Mouse (Mus musculus): ENCODE data around the gene Map2k2. TPM values are rescaled to one million over a fixed set of nuclear protein-coding genes. Genes with fewer than 3 reads are reported as not detected.
A peak's percentile ranks its signal among the peaks of the same experiment; 100 is the strongest.

Gene Map2k2
- polyA plus RNA-seq, 2 experiments, result 60.3 to 90.0 TPM

GRCm38 (mm10) chr10:81122889-81123288 is 17.2 kb downstream of the Map2k2 start:
- Histone ChIP-seq H3K27ac (no peak overlapping the region), H3K4me3 (ENCODE audit: insufficient read depth in 1 of 2, low read depth in 2 of 2, low read length in 2 of 2) (no peak overlapping the region), H3K4me1 (replicated peaks; ENCODE audit: control insufficient read depth in 2 of 2, insufficient read depth in 2 of 2, low read length in 1 of 2) (peaks cover 2 to 6% of the 10 kb centered on the region in 2 experiments; a peak in 3 of 4 replicates), H3K36me3 (replicated peaks; ENCODE audit: control insufficient read depth, insufficient read depth, low read depth) (peaks cover 45% of the 10 kb centered on the region), H3K9ac (replicated peaks) (no peak overlapping the region), H3K4me2 (ENCODE audit: low read depth) (no peak overlapping the region), H3K9me3 (ENCODE audit: control insufficient read depth, low read length) (no peaks in the 10 kb centered on the region), H3K27me3 (ENCODE audit: control insufficient read depth, insufficient read depth, low read length) (no peaks in the 10 kb centered on the region)
- peak; percentile 38; the same call in 1 of the 2 replicates for ATAC-seq (ENCODE audit: insufficient read depth)
- no peak for DNase-seq (ENCODE audit: low read depth in 3 of 3, low spot score in 3 of 3)
- WGBS (ENCODE audit: insufficient replicate concordance), result 52% methylated on average over 2 of the region's 2 CpGs
- no peak for TF ChIP-seq EP300 (IDR thresholded peaks at IDR 0.05; ENCODE audit: low read depth)
- no peak for TF ChIP-seq CTCF (IDR thresholded peaks at IDR 0.05; ENCODE audit: low read depth)

- Histone ChIP-seq H3K9ac (replicated peaks) (no peak overlapping the region), H3K36me3 (replicated peaks; ENCODE audit: control insufficient read depth, insufficient read depth, low read depth) (peaks cover 42% of the 10 kb centered on the region), H3K9me3 (ENCODE audit: control insufficient read depth, low read length) (no peaks in the 10 kb centered on the region), H3K27me3 (ENCODE audit: control insufficient read depth, insufficient read depth, low read length) (no peaks in the 10 kb centered on the region), H3K4me3 (ENCODE audit: insufficient read depth in 1 of 2, low read depth in 2 of 2, low read length in 2 of 2) (no peak overlapping the region), H3K4me2 (ENCODE audit: low read depth) (no peak overlapping the region), H3K27ac (no peak overlapping the region), H3K4me1 (replicated peaks; ENCODE audit: control insufficient read depth in 2 of 2, insufficient read depth in 2 of 2, low read length in 1 of 2) (peaks cover 2 to 11% of the 10 kb centered on the region in 2 experiments)
- no peak for DNase-seq (ENCODE audit: low read depth in 3 of 3, low spot score in 3 of 3)
- WGBS (ENCODE audit: insufficient replicate concordance), result 73% methylated on average over 11 of the region's 11 CpGs
- TF ChIP-seq CTCF (IDR thresholded peaks at IDR 0.05; ENCODE audit: low read depth) (no peak), EP300 (IDR thresholded peaks at IDR 0.05; ENCODE audit: low read depth) (no peak)
- no peak for ATAC-seq (ENCODE audit: insufficient read depth)
Observed at GRCm38 (mm10) chr10:81123500-81123899, 17.8 kb downstream of the Map2k2 start.

GRCm38 (mm10) chr10:81134181-81134587 is 28.5 kb downstream of the Map2k2 start:
- peaks cover 20 to 27% of the 10 kb centered on the region in 2 experiments for H3K4me1 ChIP-seq (replicated peaks; ENCODE audit: control insufficient read depth in 2 of 2, insufficient read depth in 2 of 2, low read length in 1 of 2)
- H3K27me3 ChIP-seq (ENCODE audit: control insufficient read depth, insufficient read depth, low read length), result no peaks in the 10 kb centered on the region
- H3K4me3 ChIP-seq (ENCODE audit: insufficient read depth in 1 of 2, low read depth in 2 of 2, low read length in 2 of 2), result peak overlapping the region; percentile 80
- H3K9ac ChIP-seq (replicated peaks), result peak overlapping the region; percentile 99
- H3K4me2 ChIP-seq (ENCODE audit: low read depth), result peak overlapping the region; percentile 93
- no peaks in the 10 kb centered on the region for H3K9me3 ChIP-seq (ENCODE audit: control insufficient read depth, low read length)
- WGBS (ENCODE audit: insufficient replicate concordance), result 4% methylated on average over 16 of the region's 16 CpGs
- TF ChIP-seq EP300 (IDR thresholded peaks at IDR 0.05; ENCODE audit: low read depth) (no peak), CTCF (IDR thresholded peaks at IDR 0.05; ENCODE audit: low read depth) (peak; percentile 18)
- H3K27ac ChIP-seq, result peak overlapping the region; percentile 80
- H3K36me3 ChIP-seq (replicated peaks; ENCODE audit: control insufficient read depth, insufficient read depth, low read depth), result no peaks in the 10 kb centered on the region
- DNase-seq (ENCODE audit: low read depth in 3 of 3, low spot score in 3 of 3) (peak; percentile 58 to 66 (median 64)), ATAC-seq (ENCODE audit: insufficient read depth) (no peak)

DNA sequence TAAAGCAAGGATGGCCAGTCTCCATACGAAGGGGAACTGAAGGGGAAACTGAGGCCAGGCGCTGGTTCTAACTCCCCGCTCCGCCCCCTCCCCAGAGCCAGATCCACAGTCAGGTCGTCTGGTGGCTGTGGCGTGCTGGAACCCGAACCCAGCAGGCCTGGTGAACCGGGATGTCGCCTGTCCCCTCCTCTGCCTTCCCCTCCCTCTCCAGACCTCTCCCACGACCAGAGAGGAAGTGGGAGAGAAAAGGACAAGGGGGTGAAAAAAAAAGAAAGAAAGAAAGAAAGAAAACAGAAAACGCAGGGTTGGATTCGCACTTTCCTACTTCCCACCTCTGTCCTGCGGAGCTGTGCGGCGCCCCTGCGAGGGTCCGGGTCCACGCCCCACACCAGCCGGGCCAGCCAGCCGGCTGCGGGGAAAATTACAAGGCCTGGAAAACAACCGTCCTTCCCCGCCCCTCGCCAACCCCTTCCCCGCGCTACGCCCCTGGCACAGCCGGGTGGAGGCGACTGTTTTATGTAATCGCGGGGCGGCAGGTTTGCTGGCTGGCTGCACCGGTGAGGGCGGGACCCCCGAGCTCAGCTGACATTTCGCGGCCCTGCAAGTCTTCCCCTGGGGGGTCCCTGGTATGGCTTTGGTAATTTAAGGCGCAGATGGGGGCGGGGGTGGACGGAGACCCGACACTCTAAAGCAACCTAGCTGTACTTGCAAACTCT is 29.4 kb downstream of the Map2k2 start, which contains the start of gene Zbtb7a:
Zbtb7a (plus strand) TSS at position 255 of the 716 bp plus-strand sequence.
- peaks cover 23 to 28% of the 10 kb centered on the region in 2 experiments for H3K4me1 ChIP-seq (replicated peaks; ENCODE audit: control insufficient read depth in 2 of 2, insufficient read depth in 2 of 2, low read length in 1 of 2)
- peak within 1 kb of the TSS; percentile 80 for H3K27ac ChIP-seq
- H3K4me2 ChIP-seq (ENCODE audit: low read depth), result peak within 1 kb of the TSS; percentile 93
- H3K36me3 ChIP-seq (replicated peaks; ENCODE audit: control insufficient read depth, insufficient read depth, low read depth), result no peaks in the 10 kb centered on the region
- peak within 1 kb of the TSS; percentile 99 for H3K9ac ChIP-seq (replicated peaks)
- H3K9me3 ChIP-seq (ENCODE audit: control insufficient read depth, low read length), result no peaks in the 10 kb centered on the region
- DNase-seq (ENCODE audit: low read depth in 3 of 3, low spot score in 3 of 3) (peak in 2 of 3 experiments; percentile 53 to 54), ATAC-seq (ENCODE audit: insufficient read depth) (peak; percentile 5; the same call in 1 of the 2 replicates)
- WGBS (ENCODE audit: insufficient replicate concordance), result 1% methylated on average over 40 of the region's 41 CpGs
- TF ChIP-seq EP300 (IDR thresholded peaks at IDR 0.05; ENCODE audit: low read depth) (peak; percentile 31; the same call in 1 of the 2 replicates), CTCF (IDR thresholded peaks at IDR 0.05; ENCODE audit: low read depth) (no peak)
- no peaks in the 10 kb centered on the region for H3K27me3 ChIP-seq (ENCODE audit: control insufficient read depth, insufficient read depth, low read length)
- H3K4me3 ChIP-seq (ENCODE audit: insufficient read depth in 1 of 2, low read depth in 2 of 2, low read length in 2 of 2), result peak within 1 kb of the TSS; percentile 80

All from liver, embryonic 14.5 days (tissue).